Mouse (Mus musculus) heart, embryonic 10.5 days (tissue): ENCODE data around the gene Hepacam2. TPM values are rescaled to one million over a fixed set of nuclear protein-coding genes. Genes with fewer than 3 reads are reported as not detected.
A peak's percentile ranks its signal among the peaks of the same experiment; 100 is the strongest.
"Not testable (repeated sequence)": the region's sequence is repeated elsewhere in the genome, so short reads cannot be mapped to it uniquely, and the experiment has no call there.

Source experiments
- DNase-seq: peaks from one replicate; pipeline ENCODE4 v3.0.0-alpha.2; 2017; ENCODE audit warnings: low spot score
- H3K27ac ChIP-seq: fragments of 300-500 bp; sonication (generic); 2 replicates; pipeline ENCODE4 v1.5.1; 2016; ENCODE audit warnings: mild to moderate bottlenecking
- H3K27me3 ChIP-seq: fragments of 300-500 bp; sonication (generic); 2 replicates; pipeline ENCODE4 v1.6.1; 2016; ENCODE audit warnings: mild to moderate bottlenecking; ENCODE audit not compliant: poor library complexity, insufficient read depth, severe bottlenecking
- H3K36me3 ChIP-seq: fragments of 300-500 bp; sonication (generic); 2 replicates; pipeline ENCODE4 v1.6.1; 2016; ENCODE audit warnings: mild to moderate bottlenecking, moderate library complexity
- H3K4me1 ChIP-seq: fragments of 300-500 bp; sonication (generic); 2 replicates; pipeline ENCODE4 v1.6.1; 2016; ENCODE audit warnings: mild to moderate bottlenecking
- H3K4me3 ChIP-seq: fragments of 300-500 bp; sonication (generic); 2 replicates; pipeline ENCODE4 v1.5.1; 2016; ENCODE audit warnings: mild to moderate bottlenecking, moderate library complexity
- H3K9me3 ChIP-seq: fragments of 300-500 bp; sonication (generic); 2 replicates; pipeline ENCODE4 v1.6.1; 2016; ENCODE audit warnings: mild to moderate bottlenecking, moderate library complexity
- WGBS: fragments of 180-500 bp; shearing (Covaris S2); methylation state at CpG from one replicate; pipeline ENCODE4 v1.1.7; 2016; 5-methylcytosine and 5-hydroxymethylcytosine counted together
- polyA plus RNA-seq: library from polyadenylated mRNA; unstranded; fragments of >200 nt; fragmentation: Nextera tagmentation; extraction: Ambion mirVana; gene quantifications from 2 replicates; pipeline ENCODE4 v1.2.1, GENCODE M21; 2016

The Hepacam2 gene
- polyA plus RNA-seq, result 0.13 and 0.34 TPM in 2 replicates

GRCm38 (mm10) chr6:3498162-3498848 lies at the start of gene Hepacam2, which contains the start of gene Vps50:
Hepacam2 (minus strand) TSS chr6:3498298.
Vps50 (plus strand) TSS chr6:3498382.
- H3K4me1 ChIP-seq, result no peaks in the 10 kb centered on the region; the same call in 1 of the 2 replicates
- H3K27ac ChIP-seq, result peak within 1 kb of the TSS; percentile 83
- H3K4me3 ChIP-seq, result peak within 1 kb of the TSS; percentile 87
- WGBS, result under 1% methylated on average over 28 of the region's 28 CpGs
- peak; percentile 95 for DNase-seq
- H3K27me3 ChIP-seq, result no peaks in the 10 kb centered on the region
- no peaks in the 10 kb centered on the region for H3K36me3 ChIP-seq
- no peaks in the 10 kb centered on the region for H3K9me3 ChIP-seq

GRCm38 (mm10) chr6:3544970-3545369 lies 46.9 kb upstream of the Hepacam2 start:
- Histone ChIP-seq H3K27me3 (no peaks in the 10 kb centered on the region), H3K9me3 (no peaks in the 10 kb centered on the region), H3K4me1 (no peaks in the 10 kb centered on the region), H3K4me3 (no peak overlapping the region), H3K36me3 (peaks cover 7% of the 10 kb centered on the region), H3K27ac (no peak overlapping the region)
- 70% methylated on average over 1 of the region's 1 CpGs for WGBS
- no peak for DNase-seq

DNA sequence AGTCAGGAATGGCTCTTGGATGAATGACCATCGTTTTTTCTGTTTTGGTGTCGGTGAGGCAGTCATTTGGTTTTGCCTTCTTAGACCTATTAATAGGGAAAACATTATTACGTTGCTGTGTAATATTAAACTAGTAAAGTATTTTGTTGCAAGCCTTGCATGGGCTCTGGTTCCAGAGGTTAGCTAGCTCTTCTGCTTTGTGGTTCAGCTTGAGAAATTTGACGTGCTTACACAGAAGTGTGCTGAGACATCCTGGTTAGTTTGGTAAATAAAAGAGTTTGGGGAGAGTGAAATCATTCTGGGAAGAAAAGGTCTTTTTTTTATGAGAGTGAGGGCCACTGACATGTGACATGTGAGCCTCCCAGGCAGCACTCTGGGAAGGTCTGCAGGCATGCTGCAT lies 45.8 kb upstream of the Hepacam2 start:
- Histone ChIP-seq H3K27ac (no peak overlapping the region), H3K36me3 (peaks cover 7% of the 10 kb centered on the region), H3K27me3 (no peaks in the 10 kb centered on the region), H3K4me3 (no peak overlapping the region), H3K4me1 (no peaks in the 10 kb centered on the region), H3K9me3 (no peaks in the 10 kb centered on the region)
- DNase-seq, result no peak
- WGBS, result 90% methylated on average over 4 of the region's 4 CpGs

- WGBS, result 74% methylated on average over 2 of the region's 2 CpGs
Observed at GRCm38 (mm10) chr6:3539470-3539869, 41.4 kb upstream of the Hepacam2 start.

DNA sequence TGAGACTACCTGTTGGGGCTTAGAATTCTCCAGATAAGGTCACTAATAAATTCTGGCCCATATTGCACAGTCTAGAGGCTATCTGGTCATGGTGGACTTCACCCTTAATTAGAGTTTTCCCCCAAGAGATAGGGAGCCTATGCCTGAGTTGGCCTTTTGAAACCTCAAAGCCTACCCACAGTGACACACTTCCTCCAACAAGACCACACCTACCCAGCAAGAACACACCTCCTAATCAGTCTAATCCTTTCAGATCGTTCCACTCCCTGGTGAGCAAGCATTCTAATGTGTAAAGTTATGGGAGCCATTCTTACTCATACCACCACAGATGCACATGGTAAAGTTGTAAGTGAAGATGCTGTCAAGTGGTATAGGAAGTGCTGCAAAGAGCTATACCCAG lies 38.0 kb upstream of the Hepacam2 start:
- Histone ChIP-seq H3K9me3 (no peaks in the 10 kb centered on the region), H3K27me3 (no peaks in the 10 kb centered on the region), H3K4me3 (no peak overlapping the region), H3K36me3 (0 out of 2 replicates have a peak, but pooled peaks cover 7% of the 10 kb centered on the region), H3K4me1 (no peaks in the 10 kb centered on the region), H3K27ac (no peak overlapping the region)
- 68% methylated on average over 1 of the region's 1 CpGs for WGBS
- DNase-seq, result no peak

More at GRCm38 (mm10) chr6:3539470-3539869, 41.4 kb upstream of the Hepacam2 start:
- Histone ChIP-seq H3K36me3 (0 out of 2 replicates have a peak, but pooled peaks cover 6% of the 10 kb centered on the region), H3K27me3 (no peaks in the 10 kb centered on the region), H3K4me1 (no peaks in the 10 kb centered on the region), H3K27ac (no peak overlapping the region), H3K4me3 (no peak overlapping the region), H3K9me3 (no peaks in the 10 kb centered on the region)
- DNase-seq, result no peak

GRCm38 (mm10) chr6:3531445-3531844 lies 33.3 kb upstream of the Hepacam2 start:
- Histone ChIP-seq H3K9me3 (no peaks in the 10 kb centered on the region), H3K36me3 (0 out of 2 replicates have a peak, but pooled peaks cover 7% of the 10 kb centered on the region), H3K27ac (no peak overlapping the region), H3K4me3 (no peak overlapping the region), H3K27me3 (no peaks in the 10 kb centered on the region), H3K4me1 (no peaks in the 10 kb centered on the region)
- no peak for DNase-seq
- WGBS, result 90% methylated on average over 5 of the region's 5 CpGs

DNA sequence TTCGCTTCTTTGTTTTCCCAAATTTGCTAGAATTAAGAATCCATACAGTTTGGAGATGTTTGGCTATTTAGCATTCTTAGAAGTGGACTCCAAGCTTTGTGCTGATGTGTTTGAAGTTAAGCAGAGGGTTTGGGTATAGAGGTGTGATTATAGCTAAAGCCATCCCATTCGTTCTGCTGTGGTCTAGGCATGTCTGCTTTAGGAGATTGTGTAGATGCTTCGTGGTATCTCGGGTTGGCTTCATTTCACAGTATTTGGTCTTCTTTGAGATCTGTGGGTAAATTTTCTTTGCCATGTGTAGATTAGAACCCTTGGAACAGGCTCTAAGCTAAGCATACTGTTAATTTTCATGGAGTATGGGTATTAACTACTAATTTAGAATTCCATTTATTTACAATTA lies 30.1 kb upstream of the Hepacam2 start:
- H3K36me3 ChIP-seq, result 0 out of 2 replicates have a peak, but pooled peaks cover 2% of the 10 kb centered on the region
- DNase-seq, result no peak
- no peaks in the 10 kb centered on the region for H3K4me1 ChIP-seq
- 90% methylated on average over 4 of the region's 4 CpGs for WGBS
- no peak overlapping the region for H3K4me3 ChIP-seq
- H3K27me3 ChIP-seq, result no peaks in the 10 kb centered on the region
- H3K9me3 ChIP-seq, result no peaks in the 10 kb centered on the region
- H3K27ac ChIP-seq, result no peak overlapping the region

- 56% methylated on average over 3 of the region's 3 CpGs for WGBS
- H3K36me3 ChIP-seq, result 0 out of 2 replicates have a peak, but pooled peaks cover 4% of the 10 kb centered on the region
- H3K9me3 ChIP-seq, result no peaks in the 10 kb centered on the region
- no peak overlapping the region for H3K27ac ChIP-seq
- H3K27me3 ChIP-seq, result no peaks in the 10 kb centered on the region
- no peak for DNase-seq
- H3K4me1 ChIP-seq, result no peaks in the 10 kb centered on the region
- H3K4me3 ChIP-seq, result no peak overlapping the region
Observed at GRCm38 (mm10) chr6:3512611-3513010, 14.5 kb upstream of the Hepacam2 start.

GRCm38 (mm10) chr6:3511612-3512011 lies 13.5 kb upstream of the Hepacam2 start:
- Histone ChIP-seq H3K4me3 (no peak overlapping the region), H3K4me1 (no peaks in the 10 kb centered on the region), H3K9me3 (no peaks in the 10 kb centered on the region), H3K27me3 (no peaks in the 10 kb centered on the region), H3K27ac (peak overlapping the region; percentile 17; the same call in 1 of the 2 replicates), H3K36me3 (no peaks in the 10 kb centered on the region)
- no peak for DNase-seq
- WGBS, result 72% methylated on average over 11 of the region's 11 CpGs

DNA sequence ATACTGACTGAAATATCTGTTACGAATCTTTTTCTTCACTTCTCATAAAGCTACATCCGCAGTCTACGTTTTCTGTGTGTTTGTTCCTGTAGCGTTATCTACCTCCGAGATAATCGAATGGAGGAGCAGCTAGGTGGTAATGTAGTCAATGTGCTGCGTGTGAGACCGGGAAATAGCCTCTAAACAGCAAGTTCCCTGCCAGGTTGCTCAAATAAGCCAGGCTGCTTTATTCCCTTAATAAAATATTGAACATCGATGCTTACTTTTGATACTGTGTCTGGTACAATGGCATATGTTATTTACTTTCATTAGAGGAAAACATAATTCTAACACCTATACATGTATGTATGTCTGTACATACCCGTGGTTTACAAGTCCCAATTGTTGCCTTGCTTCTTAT lies 13.0 kb upstream of the Hepacam2 start:
- H3K4me3 ChIP-seq, result no peak overlapping the region
- DNase-seq, result no peak
- no peaks in the 10 kb centered on the region for H3K9me3 ChIP-seq
- H3K4me1 ChIP-seq, result no peaks in the 10 kb centered on the region
- 83% methylated on average over 10 of the region's 10 CpGs for WGBS
- H3K27ac ChIP-seq, result no peak overlapping the region
- H3K27me3 ChIP-seq, result no peaks in the 10 kb centered on the region
- no peaks in the 10 kb centered on the region for H3K36me3 ChIP-seq

DNA sequence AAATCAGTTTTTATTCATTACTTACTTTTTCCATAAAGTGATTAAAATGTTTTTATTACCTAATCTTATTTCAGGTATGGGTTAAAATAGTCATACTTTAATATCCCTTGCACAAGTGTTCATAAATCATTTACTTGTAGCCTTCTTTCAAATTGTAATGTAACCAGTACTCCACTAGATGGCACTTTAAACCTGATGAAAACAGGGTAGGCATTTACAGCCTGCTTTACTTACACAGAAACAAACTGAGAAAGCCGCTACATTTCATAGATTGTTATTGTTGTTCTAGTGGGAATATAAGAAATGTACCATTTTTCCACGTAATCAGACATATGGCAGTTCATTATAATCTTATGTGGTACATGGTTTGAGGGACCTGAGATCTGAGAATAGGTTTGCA lies 11.7 kb upstream of the Hepacam2 start:
- Histone ChIP-seq H3K4me3 (no peak overlapping the region), H3K27me3 (no peaks in the 10 kb centered on the region), H3K4me1 (no peaks in the 10 kb centered on the region), H3K27ac (no peak overlapping the region), H3K9me3 (no peaks in the 10 kb centered on the region), H3K36me3 (0 out of 2 replicates have a peak, but pooled peaks cover 2% of the 10 kb centered on the region)
- DNase-seq, result no peak
- WGBS, result 40% methylated on average over 2 of the region's 2 CpGs

DNA sequence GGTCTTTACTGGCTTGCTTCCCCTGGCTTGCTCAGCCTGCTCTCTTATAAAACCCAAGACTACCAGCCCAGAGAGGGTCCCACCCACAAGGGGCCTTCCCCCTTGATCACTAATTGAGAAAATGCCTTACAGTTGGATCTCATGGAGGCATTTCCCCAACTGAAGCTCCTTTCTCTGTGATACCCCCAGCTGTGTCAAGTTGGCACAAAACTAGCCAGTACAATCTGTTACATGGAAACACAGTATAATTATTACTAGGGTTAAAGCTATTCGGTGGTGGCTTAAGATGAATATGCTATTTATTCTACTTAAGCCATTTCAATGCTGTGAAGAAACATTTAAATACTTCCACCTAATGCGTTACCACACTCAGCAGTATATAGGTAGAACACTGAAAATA lies 10.1 kb upstream of the Hepacam2 start:
- not testable (repeated sequence) for H3K4me3 ChIP-seq, H3K4me1 ChIP-seq, H3K9me3 ChIP-seq, DNase-seq, H3K36me3 ChIP-seq, H3K27ac ChIP-seq, H3K27me3 ChIP-seq
- 89% methylated on average over 2 of the region's 2 CpGs for WGBS

GRCm38 (mm10) chr6:3507078-3507477 lies 9.0 kb upstream of the Hepacam2 start:
- 76% methylated on average over 4 of the region's 4 CpGs for WGBS
- DNase-seq, result no peak

More at GRCm38 (mm10) chr6:3507078-3507477, 9.0 kb upstream of the Hepacam2 start:
- H3K36me3 ChIP-seq, result 0 out of 2 replicates have a peak, but pooled peaks cover 2% of the 10 kb centered on the region
- H3K9me3 ChIP-seq, result no peaks in the 10 kb centered on the region
- H3K27ac ChIP-seq, result no peak overlapping the region
- no peaks in the 10 kb centered on the region for H3K4me1 ChIP-seq
- H3K27me3 ChIP-seq, result no peaks in the 10 kb centered on the region
- H3K4me3 ChIP-seq, result no peak overlapping the region
